Mouse (Mus musculus) lung, embryonic 14.5 days (tissue): Measurements from ENCODE around the gene Arid1a. TPM values are rescaled to one million over a fixed set of nuclear protein-coding genes. Genes with fewer than 3 reads are reported as not detected.

Experiments used
- ATAC-seq: fragments of 200-750 bp; cut with Nextera tagmentation; 2 replicates; pipeline ENCODE4 v1.8.0; 2017; ENCODE audit warnings: mild to moderate bottlenecking, moderate TSS enrichment, moderate library complexity; ENCODE audit not compliant: insufficient read depth
- DNase-seq: peaks from one replicate; pipeline ENCODE4 v3.0.0-alpha.2; 2015
- H3K27ac ChIP-seq: fragments of 300-500 bp; sonication (generic); 2 replicates; pipeline ENCODE4 v1.5.1; 2014; ENCODE audit warnings: low read depth, mild to moderate bottlenecking, moderate library complexity
- H3K27me3 ChIP-seq: fragments of 300-500 bp; sonication (generic); 2 replicates; pipeline ENCODE4 v1.6.1; 2014; ENCODE audit warnings: low read length, control low read depth; ENCODE audit not compliant: insufficient read depth
- H3K36me3 ChIP-seq: fragments of 300-500 bp; sonication (generic); 2 replicates; pipeline ENCODE4 v1.6.1; 2014; ENCODE audit warnings: control low read depth; ENCODE audit not compliant: insufficient read depth
- H3K4me1 ChIP-seq: fragments of 300-500 bp; sonication (generic); 2 replicates; pipeline ENCODE4 v1.6.1; 2014; ENCODE audit warnings: antibody characterized with exemption, control low read depth; ENCODE audit not compliant: insufficient read depth
- H3K4me2 ChIP-seq: fragments of 300-500 bp; sonication (generic); 2 replicates; pipeline ENCODE4 v1.6.1; 2014; ENCODE audit warnings: mild to moderate bottlenecking
- H3K4me3 ChIP-seq: fragments of 300-500 bp; sonication (generic); 2 replicates; pipeline ENCODE4 v1.5.1; 2014; ENCODE audit warnings: low read depth, low read length
- H3K9ac ChIP-seq: fragments of 300-500 bp; sonication (generic); 2 replicates; pipeline ENCODE4 v1.6.1; 2014
- H3K9me3 ChIP-seq: fragments of 300-500 bp; sonication (generic); 2 replicates; pipeline ENCODE4 v1.6.1; 2016; ENCODE audit warnings: low read depth, low read length, control low read depth
- CTCF ChIP-seq: IDR thresholded peaks from 2 replicates; pipeline ENCODE4 v1.5.1; 2016; ENCODE audit warnings: antibody characterized with exemption, low read depth
- WGBS: fragments of 180-500 bp; shearing (Covaris S2); extraction: QIAGEN DNeasy Blood & Tissue Kit; methylation state at CpG from one replicate; pipeline ENCODE4 v1.1.7; 2014; 5-methylcytosine and 5-hydroxymethylcytosine counted together
- polyA plus RNA-seq: library from polyadenylated mRNA; unstranded; fragments of >200 nt; fragmentation: Nextera tagmentation; extraction: Ambion mirVana; gene quantifications from 2 replicates; pipeline ENCODE4 v1.2.1, GENCODE M21; 2014

Gene Arid1a
- polyA plus RNA-seq, 1 experiment from 2014 or later = 44.7 TPM

DNA sequence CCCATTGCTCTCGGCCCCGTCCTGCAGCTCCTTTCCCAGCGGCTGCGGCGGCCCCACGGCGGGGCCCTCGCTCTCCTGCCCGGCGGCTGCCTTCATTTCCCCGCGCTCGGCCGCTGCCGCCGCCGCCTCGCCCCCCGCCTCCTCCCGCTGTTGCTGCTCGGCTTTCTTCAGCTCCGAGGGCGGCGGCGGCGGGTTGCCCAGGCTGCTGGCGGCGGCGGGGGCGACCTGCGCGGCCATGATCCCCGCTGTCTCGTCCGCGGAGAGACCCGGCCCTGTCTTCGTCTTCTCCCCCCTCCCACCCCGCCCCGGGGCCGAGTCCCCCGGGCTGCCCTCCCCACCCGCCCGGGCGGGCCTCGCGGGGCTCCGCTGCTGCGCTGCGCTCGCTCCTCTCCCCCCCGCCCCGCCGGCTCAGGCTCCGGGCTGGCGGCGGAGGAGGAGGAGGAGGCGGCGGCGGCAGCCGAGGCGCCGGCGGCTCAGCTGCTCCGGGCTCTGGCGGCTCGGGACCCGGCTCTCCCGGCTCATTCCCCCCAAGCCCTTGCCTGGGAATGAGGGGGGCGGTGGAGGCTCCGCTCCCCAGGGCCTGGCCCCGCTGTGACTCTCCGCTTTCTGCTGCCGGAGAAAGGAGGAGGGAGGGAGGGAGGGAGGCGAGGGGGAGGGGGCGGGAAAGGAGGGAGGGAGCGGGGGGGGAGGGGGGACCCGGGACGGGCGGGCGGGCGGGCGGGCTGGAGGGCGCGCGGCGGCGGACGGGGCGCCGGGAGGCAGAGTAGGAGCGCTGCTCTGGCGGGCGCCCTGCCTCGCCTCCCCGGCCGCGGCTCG is 3.0 kb downstream of the Arid1a start:
- H3K9ac ChIP-seq = peak overlapping the region; percentile 100
- ATAC-seq (peak; percentile 45), DNase-seq (peak; percentile 81)
- peak overlapping the region; percentile 100 for H3K4me3 ChIP-seq
- H3K36me3 ChIP-seq = peaks cover 11% of the 10 kb centered on the region; the same call in 1 of the 2 replicates
- peak overlapping the region; percentile 98 for H3K4me2 ChIP-seq
- H3K27ac ChIP-seq = peak overlapping the region; percentile 100
- TF ChIP-seq CTCF = no peak
- under 1% methylated on average over 47 of the region's 99 CpGs for WGBS
- peaks cover 37% of the 10 kb centered on the region for H3K4me1 ChIP-seq
- no peaks in the 10 kb centered on the region for H3K27me3 ChIP-seq
- no peaks in the 10 kb centered on the region for H3K9me3 ChIP-seq

DNA sequence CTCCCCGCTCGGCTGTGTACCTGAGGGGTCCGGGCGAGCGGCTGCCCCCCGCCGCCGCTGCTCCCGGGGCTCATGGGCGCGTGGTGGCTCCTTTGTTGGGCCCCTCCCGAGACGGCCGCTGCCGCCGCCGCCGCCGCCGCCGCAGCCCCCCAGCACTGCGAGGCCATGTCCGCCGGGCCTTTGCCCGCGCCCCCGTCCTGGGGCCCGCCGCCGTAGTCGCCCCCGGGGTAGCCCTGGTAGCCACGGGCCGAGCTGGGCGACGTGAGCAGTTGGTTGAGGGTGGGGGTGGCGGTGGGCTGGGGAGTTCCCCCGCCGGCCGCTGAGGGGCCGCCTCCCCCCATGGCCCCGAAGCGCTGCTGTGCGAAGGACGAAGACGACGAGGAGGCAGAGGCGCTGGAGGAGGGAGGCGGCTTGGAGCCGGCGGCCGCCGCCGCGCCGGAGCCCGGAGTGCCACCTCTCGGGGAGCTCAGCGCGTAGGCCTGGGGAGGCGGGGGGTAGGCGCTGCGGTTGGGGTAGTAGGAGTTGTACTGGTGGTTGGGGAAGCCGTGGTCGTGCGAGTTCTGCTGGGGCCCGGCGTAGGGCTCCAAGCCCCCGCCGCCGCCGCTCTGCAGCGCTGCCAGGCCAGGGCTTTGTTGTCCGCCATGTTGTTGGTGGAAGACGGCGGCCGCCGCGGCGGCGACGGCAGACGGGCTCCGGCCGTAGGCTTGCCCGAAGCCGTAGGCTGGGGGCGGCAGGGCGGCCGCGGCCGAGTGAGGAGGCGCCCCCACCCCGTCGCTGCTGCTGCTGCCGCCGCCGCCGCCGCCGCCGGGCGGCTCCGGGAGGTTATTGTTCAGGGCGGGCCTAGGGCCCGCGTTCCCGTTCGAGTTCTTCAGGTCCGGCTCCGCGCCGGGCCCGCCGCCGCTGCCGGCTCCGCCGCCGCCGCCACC is 3.9 kb downstream of the Arid1a start:
- peak; percentile 52 for DNase-seq
- peaks cover 37% of the 10 kb centered on the region for H3K4me1 ChIP-seq
- peak overlapping the region; percentile 100 for H3K27ac ChIP-seq
- H3K9ac ChIP-seq = peak overlapping the region; percentile 100
- no peaks in the 10 kb centered on the region for H3K27me3 ChIP-seq
- TF ChIP-seq CTCF = 0 out of 2 replicates have a peak, but pooled peaks have one; percentile 12
- no peak for ATAC-seq
- peak overlapping the region; percentile 98 for H3K4me2 ChIP-seq
- H3K36me3 ChIP-seq = peaks cover 18% of the 10 kb centered on the region
- H3K4me3 ChIP-seq = peak overlapping the region; percentile 100
- under 1% methylated on average over 101 of the region's 121 CpGs for WGBS
- H3K9me3 ChIP-seq = no peaks in the 10 kb centered on the region

DNA sequence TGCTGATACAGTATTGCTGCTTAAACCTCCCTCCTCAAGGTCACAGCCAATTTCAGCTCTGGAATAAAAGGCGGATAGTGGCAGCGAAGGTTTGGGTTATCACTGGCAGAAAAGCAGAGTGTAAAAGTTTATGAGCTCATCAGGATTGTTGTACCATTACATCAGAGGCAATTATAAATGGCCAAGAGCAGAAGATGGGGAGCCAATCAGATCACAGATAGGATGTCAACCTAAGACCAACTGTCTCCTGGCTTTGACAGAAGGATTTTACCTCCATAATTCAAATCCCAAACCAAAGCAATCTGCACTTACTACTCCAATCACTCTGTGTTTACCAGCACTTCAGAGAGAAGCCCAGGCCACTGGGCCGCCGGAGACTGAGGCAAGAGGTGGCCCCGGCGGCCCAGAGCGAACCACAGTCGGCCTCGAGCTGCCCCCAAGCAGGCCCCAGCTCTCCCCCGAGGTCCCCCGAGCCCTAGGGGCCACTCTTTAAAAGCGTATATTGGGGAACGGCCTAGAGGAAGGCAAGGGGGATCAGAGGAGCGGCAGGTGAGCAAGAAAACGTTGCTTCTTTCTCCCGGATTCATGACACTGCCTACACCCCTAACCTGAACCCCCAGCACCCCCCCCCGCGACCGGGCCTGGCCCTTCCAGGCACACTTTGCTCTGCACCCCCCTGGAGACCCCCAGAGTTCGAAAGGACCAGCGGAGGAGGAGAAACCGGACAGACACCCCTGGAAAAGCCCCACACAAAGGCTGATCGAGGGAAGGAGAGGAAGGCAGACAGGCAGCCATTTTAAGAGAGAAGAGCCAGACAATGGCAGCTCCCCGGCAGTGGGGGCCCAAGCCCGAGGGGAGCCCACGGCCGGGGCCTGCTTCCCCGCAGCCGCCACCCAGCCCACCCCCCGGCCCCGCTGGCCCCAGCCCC is 4.8 kb downstream of the Arid1a start:
- Histone ChIP-seq H3K27me3 (no peaks in the 10 kb centered on the region), H3K9me3 (no peaks in the 10 kb centered on the region), H3K9ac (peak overlapping the region; percentile 100), H3K27ac (peak overlapping the region; percentile 100), H3K4me1 (peaks cover 37% of the 10 kb centered on the region), H3K4me3 (peak overlapping the region; percentile 100), H3K4me2 (peak overlapping the region; percentile 98), H3K36me3 (peaks cover 19% of the 10 kb centered on the region)
- under 1% methylated on average over 31 of the region's 31 CpGs for WGBS
- DNase-seq = peak; percentile 80
- no peak for ATAC-seq
- no peak for TF ChIP-seq CTCF

DNA sequence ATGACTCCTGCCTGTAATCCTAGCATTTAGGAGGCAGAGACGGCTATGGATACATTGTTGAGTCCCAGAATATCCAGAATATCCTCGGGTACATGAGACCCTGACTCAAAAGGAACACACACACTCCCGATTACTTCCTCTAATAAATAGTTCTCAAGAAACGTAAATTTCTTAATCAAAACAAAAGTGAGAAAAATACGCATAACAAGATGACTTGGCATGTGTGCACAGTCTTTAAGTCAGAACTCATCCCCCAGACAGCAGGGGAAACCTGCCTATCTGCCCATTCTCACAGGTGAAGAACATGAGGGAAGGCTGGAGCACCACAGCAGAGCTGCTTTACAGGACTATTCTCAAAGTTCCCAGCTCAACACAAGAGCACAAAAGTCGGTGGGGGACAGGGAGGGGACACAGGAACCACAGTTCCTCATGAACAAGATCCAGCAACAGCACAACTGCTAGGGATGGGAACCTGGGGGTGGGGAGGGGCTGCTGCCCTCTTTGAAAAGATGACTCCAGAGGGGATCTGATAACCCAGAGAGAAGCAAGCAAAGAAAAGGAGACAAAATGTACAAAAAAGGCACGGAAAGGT is 6.3 kb downstream of the Arid1a start:
- no peaks in the 10 kb centered on the region for H3K27me3 ChIP-seq
- peak overlapping the region; percentile 98 for H3K4me2 ChIP-seq
- H3K9me3 ChIP-seq = no peaks in the 10 kb centered on the region
- peak overlapping the region; percentile 100 for H3K4me3 ChIP-seq
- peaks cover 35% of the 10 kb centered on the region for H3K4me1 ChIP-seq
- WGBS = 19% methylated on average over 7 of the region's 7 CpGs
- H3K9ac ChIP-seq = peak overlapping the region; percentile 100
- H3K27ac ChIP-seq = no peak overlapping the region
- no peak for ATAC-seq
- peaks cover 24% of the 10 kb centered on the region for H3K36me3 ChIP-seq
- no peak for TF ChIP-seq CTCF
- no peak for DNase-seq

DNA sequence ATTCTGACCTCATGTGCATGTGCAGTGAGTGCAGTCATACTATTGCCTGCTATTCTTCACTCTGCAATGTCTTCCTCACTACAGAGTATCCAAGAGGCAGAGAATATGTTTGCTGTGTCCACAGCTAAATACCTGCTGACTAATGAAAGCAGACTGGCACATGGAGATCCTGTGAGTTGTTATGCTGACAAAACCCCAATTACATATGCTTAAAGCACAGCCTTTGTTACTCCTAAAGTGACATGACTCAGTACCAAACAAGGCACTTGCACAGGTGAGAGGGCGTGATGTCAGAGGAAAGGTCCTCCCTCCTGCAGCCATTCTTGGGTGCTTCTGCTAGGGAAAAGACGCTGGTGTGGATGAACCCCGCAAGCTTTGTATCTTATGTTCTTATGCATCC is 21.3 kb downstream of the Arid1a start:
- H3K4me2 ChIP-seq = no peak overlapping the region
- H3K27me3 ChIP-seq = no peaks in the 10 kb centered on the region
- no peak overlapping the region for H3K4me3 ChIP-seq
- DNase-seq (no peak), ATAC-seq (no peak)
- peaks cover 41% of the 10 kb centered on the region for H3K36me3 ChIP-seq
- no peaks in the 10 kb centered on the region for H3K9me3 ChIP-seq
- H3K27ac ChIP-seq = no peak overlapping the region
- no peak overlapping the region for H3K9ac ChIP-seq
- TF ChIP-seq CTCF = no peak
- H3K4me1 ChIP-seq = peaks cover 18% of the 10 kb centered on the region
- 81% methylated on average over 3 of the region's 3 CpGs for WGBS

DNA sequence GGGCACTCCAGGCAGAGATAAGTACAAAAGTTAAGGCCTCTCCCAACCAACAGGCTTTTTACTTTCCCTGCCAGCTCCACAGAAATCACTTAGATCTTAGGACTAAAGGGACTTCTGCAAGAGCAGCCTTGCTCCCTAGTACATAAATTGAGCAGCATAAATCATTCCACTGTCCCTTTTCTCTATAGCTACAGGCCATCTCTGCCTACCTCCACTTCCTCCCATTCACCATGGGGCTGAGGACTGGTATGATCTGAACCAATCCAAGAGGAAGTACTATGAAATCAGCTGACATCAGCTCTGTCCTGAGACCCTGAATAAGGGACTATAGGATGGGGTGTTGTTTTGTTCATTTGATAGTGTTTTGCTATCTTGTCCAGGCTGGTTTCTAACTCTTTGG is 26.4 kb downstream of the Arid1a start:
- no peaks in the 10 kb centered on the region for H3K9me3 ChIP-seq
- no peaks in the 10 kb centered on the region for H3K27me3 ChIP-seq
- TF ChIP-seq CTCF = no peak
- peak overlapping the region; percentile 11; the same call in 1 of the 2 replicates for H3K4me3 ChIP-seq
- H3K9ac ChIP-seq = peak overlapping the region; percentile 49
- peaks cover 29% of the 10 kb centered on the region; the same call in 1 of the 2 replicates for H3K36me3 ChIP-seq
- ATAC-seq = peak; percentile 50; the same call in 1 of the 2 replicates
- peaks cover 36% of the 10 kb centered on the region for H3K4me1 ChIP-seq
- no peak for DNase-seq
- H3K27ac ChIP-seq = peak overlapping the region; percentile 92
- peak overlapping the region; percentile 56 for H3K4me2 ChIP-seq
